Mouse (Mus musculus): ENCODE measurements around the gene Pi4k2a. TPM values are rescaled to one million over a fixed set of nuclear protein-coding genes. Genes with fewer than 3 reads are reported as not detected.

Gene Pi4k2a
- polyA plus RNA-seq, 1 experiment = 22.3 TPM

GRCm38 (mm10) chr19:42071221-42071620 lies 19.0 kb upstream of the Pi4k2a start:
- Histone ChIP-seq H3K27ac (ENCODE audit: insufficient read depth, low read length) (no peak overlapping the region), H3K4me1 (ENCODE audit: control insufficient read depth, insufficient read depth, insufficient read length) (no peaks in the 10 kb centered on the region), H3K4me3 (ENCODE audit: extremely low read depth, insufficient read depth, insufficient read length) (no peak overlapping the region), H3K27me3 (ENCODE audit: control insufficient read depth, insufficient read depth, low read length) (no peaks in the 10 kb centered on the region), H3K36me3 (ENCODE audit: control insufficient read depth, insufficient read depth, low read length) (no peaks in the 10 kb centered on the region)
- TF ChIP-seq CTCF (IDR thresholded peaks at IDR 0.05; ENCODE audit: extremely low read depth, insufficient read depth, insufficient read length, insufficient replicate concordance) (no peak), POLR2A (IDR thresholded peaks at IDR 0.05; ENCODE audit: low read depth, low read length) (no peak)
- WGBS = 87% methylated on average over 7 of the region's 7 CpGs
- no peak for DNase-seq (ENCODE audit: low read depth in 1 of 2, low spot score in 2 of 2)

GRCm38 (mm10) chr19:42071886-42072608 lies 18.2 kb upstream of the Pi4k2a start:
- 80% methylated on average over 15 of the region's 15 CpGs for WGBS
- H3K4me1 ChIP-seq (ENCODE audit: control insufficient read depth, insufficient read depth, insufficient read length) = no peaks in the 10 kb centered on the region
- H3K27ac ChIP-seq (ENCODE audit: insufficient read depth, low read length) = no peak overlapping the region
- DNase-seq (ENCODE audit: low read depth in 1 of 2, low spot score in 2 of 2) = no peak
- H3K4me3 ChIP-seq (ENCODE audit: extremely low read depth, insufficient read depth, insufficient read length) = no peak overlapping the region
- TF ChIP-seq CTCF (IDR thresholded peaks at IDR 0.05; ENCODE audit: extremely low read depth, insufficient read depth, insufficient read length, insufficient replicate concordance) = no peak
- H3K36me3 ChIP-seq (ENCODE audit: control insufficient read depth, insufficient read depth, low read length) = no peaks in the 10 kb centered on the region
- H3K27me3 ChIP-seq (ENCODE audit: control insufficient read depth, insufficient read depth, low read length) = no peaks in the 10 kb centered on the region

DNA sequence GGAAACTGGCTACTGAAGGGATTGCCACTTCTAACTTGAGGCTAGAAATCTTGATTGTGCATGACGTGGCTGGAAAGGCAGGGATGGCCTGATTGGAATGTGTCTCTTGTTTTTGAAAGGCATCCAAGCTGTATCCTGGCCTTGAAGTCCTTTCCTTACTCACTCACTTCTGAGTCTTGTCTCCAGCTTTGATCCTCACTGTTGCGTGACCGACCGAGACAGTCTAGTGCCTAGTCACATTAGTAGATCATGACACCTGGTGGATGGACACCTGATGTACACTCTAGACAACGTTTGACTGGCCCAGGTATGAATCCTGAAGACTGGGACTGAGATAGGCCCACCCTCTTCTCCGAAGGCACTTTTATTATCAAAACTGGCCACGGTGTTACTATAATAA lies 17.5 kb upstream of the Pi4k2a start:
- H3K4me3 ChIP-seq (ENCODE audit: extremely low read depth, insufficient read depth, insufficient read length) = no peak overlapping the region
- TF ChIP-seq CTCF (IDR thresholded peaks at IDR 0.05; ENCODE audit: extremely low read depth, insufficient read depth, insufficient read length, insufficient replicate concordance) (no peak), POLR2A (IDR thresholded peaks at IDR 0.05; ENCODE audit: low read depth, low read length) (no peak)
- H3K4me1 ChIP-seq (ENCODE audit: control insufficient read depth, insufficient read depth, insufficient read length) = no peaks in the 10 kb centered on the region
- no peak for DNase-seq (ENCODE audit: low read depth in 1 of 2, low spot score in 2 of 2)
- no peaks in the 10 kb centered on the region for H3K27me3 ChIP-seq (ENCODE audit: control insufficient read depth, insufficient read depth, low read length)
- 73% methylated on average over 7 of the region's 7 CpGs for WGBS
- no peaks in the 10 kb centered on the region for H3K36me3 ChIP-seq (ENCODE audit: control insufficient read depth, insufficient read depth, low read length)
- H3K27ac ChIP-seq (ENCODE audit: insufficient read depth, low read length) = no peak overlapping the region

DNA sequence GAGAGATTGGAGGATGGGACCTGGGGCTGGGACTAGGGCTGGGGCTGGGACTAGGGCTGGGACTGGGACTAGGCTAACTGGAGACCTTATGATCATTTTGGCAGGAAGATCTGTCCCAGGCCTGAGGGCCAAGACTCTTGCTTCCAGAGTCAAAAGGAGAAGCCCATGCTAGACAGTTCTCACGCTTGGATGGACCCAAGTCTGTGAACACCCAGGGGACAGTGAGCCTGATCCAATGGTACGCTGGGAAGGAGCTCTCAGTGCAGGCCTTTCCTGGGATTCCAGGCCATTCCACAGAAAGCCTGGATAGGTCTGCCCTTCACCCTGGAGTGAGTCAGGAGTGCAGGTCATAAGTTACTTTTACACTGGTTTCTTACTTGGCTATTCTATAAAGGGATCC lies 15.2 kb upstream of the Pi4k2a start:
- Histone ChIP-seq H3K27me3 (ENCODE audit: control insufficient read depth, insufficient read depth, low read length) (no peaks in the 10 kb centered on the region), H3K36me3 (ENCODE audit: control insufficient read depth, insufficient read depth, low read length) (no peaks in the 10 kb centered on the region), H3K4me3 (ENCODE audit: extremely low read depth, insufficient read depth, insufficient read length) (no peak overlapping the region), H3K4me1 (ENCODE audit: control insufficient read depth, insufficient read depth, insufficient read length) (no peaks in the 10 kb centered on the region), H3K27ac (ENCODE audit: insufficient read depth, low read length) (no peak overlapping the region)
- no peak for TF ChIP-seq CTCF (IDR thresholded peaks at IDR 0.05; ENCODE audit: extremely low read depth, insufficient read depth, insufficient read length, insufficient replicate concordance)
- no peak for TF ChIP-seq POLR2A (IDR thresholded peaks at IDR 0.05; ENCODE audit: low read depth, low read length)
- DNase-seq (ENCODE audit: low read depth in 1 of 2, low spot score in 2 of 2) = no peak
- 78% methylated on average over 2 of the region's 2 CpGs for WGBS

- no peaks in the 10 kb centered on the region for H3K36me3 ChIP-seq (ENCODE audit: control insufficient read depth, insufficient read depth, low read length)
- H3K27me3 ChIP-seq (ENCODE audit: control insufficient read depth, insufficient read depth, low read length) = no peaks in the 10 kb centered on the region
- H3K4me3 ChIP-seq (ENCODE audit: extremely low read depth, insufficient read depth, insufficient read length) = no peak overlapping the region
- no peaks in the 10 kb centered on the region for H3K4me1 ChIP-seq (ENCODE audit: control insufficient read depth, insufficient read depth, insufficient read length)
- no peak overlapping the region for H3K27ac ChIP-seq (ENCODE audit: insufficient read depth, low read length)
- no peak for TF ChIP-seq CTCF (IDR thresholded peaks at IDR 0.05; ENCODE audit: extremely low read depth, insufficient read depth, insufficient read length, insufficient replicate concordance)
- TF ChIP-seq POLR2A (IDR thresholded peaks at IDR 0.05; ENCODE audit: low read depth, low read length) = no peak
- WGBS = 90% methylated on average over 16 of the region's 16 CpGs
- no peak for DNase-seq (ENCODE audit: low read depth in 1 of 2, low spot score in 2 of 2)
Observed at GRCm38 (mm10) chr19:42075992-42076391, 14.3 kb upstream of the Pi4k2a start.

DNA sequence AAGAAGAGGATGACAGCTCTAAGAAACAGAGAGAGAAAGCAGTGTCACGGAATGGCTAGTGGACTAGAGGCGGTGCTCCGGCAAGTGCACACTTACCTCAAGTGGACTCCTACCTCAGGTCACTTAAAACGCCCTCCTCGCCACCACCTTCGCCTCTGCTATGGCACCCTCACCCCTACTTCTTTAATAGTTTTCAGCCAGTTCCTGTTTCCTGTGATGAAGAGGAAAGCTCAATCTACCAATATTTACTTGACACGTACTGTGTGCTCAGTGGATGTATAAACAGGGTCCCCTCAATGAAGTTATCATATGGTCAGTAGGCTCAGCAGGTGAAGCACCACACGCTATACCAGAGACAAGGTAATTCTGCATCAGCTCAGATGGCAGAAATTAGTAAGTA lies 11.7 kb upstream of the Pi4k2a start:
- Histone ChIP-seq H3K4me3 (ENCODE audit: extremely low read depth, insufficient read depth, insufficient read length) (no peak overlapping the region), H3K27me3 (ENCODE audit: control insufficient read depth, insufficient read depth, low read length) (no peaks in the 10 kb centered on the region), H3K27ac (ENCODE audit: insufficient read depth, low read length) (no peak overlapping the region), H3K36me3 (ENCODE audit: control insufficient read depth, insufficient read depth, low read length) (no peaks in the 10 kb centered on the region), H3K4me1 (ENCODE audit: control insufficient read depth, insufficient read depth, insufficient read length) (no peaks in the 10 kb centered on the region)
- 92% methylated on average over 8 of the region's 8 CpGs for WGBS
- no peak for DNase-seq (ENCODE audit: low read depth in 1 of 2, low spot score in 2 of 2)
- TF ChIP-seq POLR2A (IDR thresholded peaks at IDR 0.05; ENCODE audit: low read depth, low read length) = no peak
- TF ChIP-seq CTCF (IDR thresholded peaks at IDR 0.05; ENCODE audit: extremely low read depth, insufficient read depth, insufficient read length, insufficient replicate concordance) = no peak

- 93% methylated on average over 12 of the region's 12 CpGs for WGBS
- TF ChIP-seq POLR2A (IDR thresholded peaks at IDR 0.05; ENCODE audit: low read depth, low read length) (no peak), CTCF (IDR thresholded peaks at IDR 0.05; ENCODE audit: extremely low read depth, insufficient read depth, insufficient read length, insufficient replicate concordance) (no peak)
- no peaks in the 10 kb centered on the region for H3K36me3 ChIP-seq (ENCODE audit: control insufficient read depth, insufficient read depth, low read length)
- H3K27ac ChIP-seq (ENCODE audit: insufficient read depth, low read length) = no peak overlapping the region
- H3K4me1 ChIP-seq (ENCODE audit: control insufficient read depth, insufficient read depth, insufficient read length) = no peaks in the 10 kb centered on the region
- no peak overlapping the region for H3K4me3 ChIP-seq (ENCODE audit: extremely low read depth, insufficient read depth, insufficient read length)
- H3K27me3 ChIP-seq (ENCODE audit: control insufficient read depth, insufficient read depth, low read length) = no peaks in the 10 kb centered on the region
- no peak for DNase-seq (ENCODE audit: low read depth in 1 of 2, low spot score in 2 of 2)
Observed at GRCm38 (mm10) chr19:42079006-42079405, 11.3 kb upstream of the Pi4k2a start.

Measured in spleen, adult 2 months (tissue).